Mouse (Mus musculus) embryonic facial prominence, embryonic 10.5 days (tissue): Measurements from ENCODE around the gene Manf. TPM values are rescaled to one million over a fixed set of nuclear protein-coding genes. Genes with fewer than 3 reads are reported as not detected.
A peak's percentile ranks its signal among the peaks of the same experiment; 100 is the strongest.

Source experiments
- DNase-seq: peaks from one replicate; pipeline ENCODE4 v3.0.0-alpha.2; 2017; ENCODE audit warnings: low spot score
- H3K27ac ChIP-seq: fragments of 300-500 bp; sonication (generic); replicated peaks from 2 replicates; pipeline ENCODE4 v1.5.1; 2016; ENCODE audit warnings: mild to moderate bottlenecking
- H3K27me3 ChIP-seq: fragments of 300-500 bp; sonication (generic); replicated peaks from 2 replicates; pipeline ENCODE4 v1.6.1; 2016; ENCODE audit warnings: low read depth, mild to moderate bottlenecking; ENCODE audit not compliant: poor library complexity, severe bottlenecking
- H3K36me3 ChIP-seq: fragments of 300-500 bp; sonication (generic); replicated peaks from 2 replicates; pipeline ENCODE4 v1.6.1; 2016; ENCODE audit warnings: mild to moderate bottlenecking, moderate library complexity
- H3K4me1 ChIP-seq: fragments of 300-500 bp; sonication (generic); 2 replicates; pipeline ENCODE4 v1.6.1; 2016
- H3K4me3 ChIP-seq: fragments of 300-500 bp; sonication (generic); 2 replicates; pipeline ENCODE4 v1.5.1; 2016; ENCODE audit warnings: mild to moderate bottlenecking, moderate library complexity
- H3K9me3 ChIP-seq: fragments of 300-500 bp; sonication (generic); 2 replicates; pipeline ENCODE4 v1.6.1; 2016; ENCODE audit warnings: mild to moderate bottlenecking
- WGBS: fragments of 180-500 bp; shearing (Covaris S2); methylation state at CpG from one replicate; pipeline ENCODE4 v1.1.7; 2016; 5-methylcytosine and 5-hydroxymethylcytosine counted together
- polyA plus RNA-seq: library from polyadenylated mRNA; unstranded; fragments of >200 nt; fragmentation: Nextera tagmentation; extraction: Ambion mirVana; gene quantifications from 2 replicates; pipeline ENCODE4 v1.2.1, GENCODE M21; 2016

The Manf gene
- polyA plus RNA-seq = 254 and 277 TPM in 2 replicates

DNA sequence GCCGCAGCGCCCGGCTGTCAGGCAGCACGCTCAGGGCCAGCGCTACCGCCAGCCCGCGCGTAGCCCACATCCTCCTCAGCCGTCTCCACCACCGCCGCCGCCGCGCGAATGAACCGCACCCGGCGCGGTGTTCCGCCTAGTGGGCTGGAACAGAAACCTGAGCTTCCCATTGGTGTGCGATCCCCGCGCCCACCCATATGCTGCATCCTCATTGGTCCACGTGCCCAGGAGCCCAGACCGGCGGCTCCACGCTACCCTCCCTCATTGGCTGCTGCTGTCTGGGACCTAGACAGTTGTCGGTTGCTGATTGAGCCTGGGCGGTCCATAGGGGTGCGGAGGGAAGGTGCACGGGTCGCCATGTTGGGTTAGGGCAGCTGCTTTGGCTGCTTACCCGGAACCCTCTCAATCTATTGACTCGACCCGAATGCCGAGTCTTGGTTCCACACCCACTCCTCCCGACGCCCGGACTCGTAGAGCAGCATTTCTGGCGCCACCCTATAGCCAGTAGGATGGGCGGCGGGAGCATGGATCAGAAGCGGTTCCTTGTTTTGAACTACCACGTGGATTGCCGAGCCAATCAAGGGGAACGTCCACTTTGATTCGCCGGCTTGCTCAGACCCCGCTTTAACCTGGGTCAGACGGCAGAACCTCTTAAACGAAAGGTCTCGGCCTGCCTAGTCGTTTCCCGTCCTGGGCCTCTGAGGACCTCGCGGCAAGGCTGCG lies at the start of gene Manf:
Manf (minus strand) TSS at position 151 of the 723 bp plus-strand sequence.
- under 1% methylated on average over 59 of the region's 59 CpGs for WGBS
- H3K27ac ChIP-seq = peak within 1 kb of the TSS; percentile 94
- no peaks in the 10 kb centered on the region for H3K27me3 ChIP-seq
- no peaks in the 10 kb centered on the region for H3K9me3 ChIP-seq
- peaks cover 49% of the 10 kb centered on the region for H3K4me1 ChIP-seq
- peaks cover 36% of the 10 kb centered on the region for H3K36me3 ChIP-seq
- H3K4me3 ChIP-seq = peak within 1 kb of the TSS; percentile 83
- DNase-seq = peak; percentile 98

DNA sequence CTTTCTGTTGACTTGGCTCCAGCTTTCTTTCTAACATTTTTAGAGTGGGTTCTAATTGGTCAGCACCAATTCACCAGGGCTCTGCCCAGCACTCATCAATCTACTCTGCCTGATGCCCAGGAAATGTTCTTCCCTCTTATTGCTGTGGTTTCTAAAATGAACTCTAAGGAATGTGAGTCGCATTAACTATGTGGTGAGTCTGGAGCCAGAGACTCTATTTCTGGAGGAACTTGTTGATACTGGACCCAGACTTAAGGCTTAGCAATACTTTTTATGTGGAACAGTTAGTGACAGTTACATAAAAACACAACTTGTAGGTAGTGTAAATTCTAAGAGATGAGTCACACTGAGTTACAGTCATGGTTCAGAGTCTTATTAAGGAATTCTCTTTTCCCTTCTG lies 43.2 kb upstream of the Manf start:
- H3K27me3 ChIP-seq = no peaks in the 10 kb centered on the region
- no peak overlapping the region for H3K27ac ChIP-seq
- H3K4me1 ChIP-seq = no peaks in the 10 kb centered on the region
- 93% methylated on average over 1 of the region's 1 CpGs for WGBS
- no peaks in the 10 kb centered on the region for H3K9me3 ChIP-seq
- no peak overlapping the region for H3K4me3 ChIP-seq
- H3K36me3 ChIP-seq = no peaks in the 10 kb centered on the region
- no peak for DNase-seq

DNA sequence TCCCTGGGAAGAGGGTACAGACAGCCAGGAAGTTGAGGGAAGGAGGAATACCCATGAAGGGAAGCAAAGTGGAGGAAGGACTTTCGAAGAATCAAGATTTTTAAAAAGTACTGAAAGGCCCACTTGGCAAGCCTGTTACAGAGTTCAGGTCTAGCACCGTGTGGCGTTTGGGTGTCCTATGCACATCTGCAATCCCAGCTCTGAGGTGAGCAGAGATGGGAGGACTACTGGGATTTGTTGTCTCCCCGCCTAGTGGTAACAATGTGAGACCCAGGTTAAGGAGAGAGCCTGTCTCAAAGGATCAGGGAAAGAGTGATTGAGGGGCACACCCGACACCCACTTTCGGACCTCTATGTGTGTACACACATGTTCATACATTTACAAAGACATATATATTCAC lies 23.1 kb upstream of the Manf start:
- 90% methylated on average over 6 of the region's 6 CpGs for WGBS
- DNase-seq = no peak
- Histone ChIP-seq H3K36me3 (no peaks in the 10 kb centered on the region), H3K27me3 (no peaks in the 10 kb centered on the region), H3K4me1 (peaks cover 9% of the 10 kb centered on the region), H3K9me3 (no peaks in the 10 kb centered on the region), H3K27ac (no peak overlapping the region), H3K4me3 (no peak overlapping the region)

DNA sequence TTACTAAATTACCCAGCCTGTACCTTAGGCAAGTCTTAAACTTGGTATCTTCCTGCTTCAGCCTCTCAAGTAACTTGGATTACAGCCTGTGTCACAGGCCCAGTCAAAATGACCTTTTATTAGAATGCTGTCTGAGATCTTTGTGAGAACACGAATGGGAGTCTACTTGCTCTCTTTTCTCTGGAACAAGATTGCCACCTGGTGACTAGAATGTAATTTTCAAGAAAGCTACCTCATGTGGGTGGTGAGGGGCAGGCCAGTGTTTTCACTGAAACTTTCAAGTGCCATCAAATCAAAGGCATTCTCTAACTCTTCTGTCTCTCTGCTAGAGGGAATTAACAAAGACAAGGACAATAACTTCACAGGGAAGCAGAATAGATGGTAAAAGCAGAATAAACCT lies 22.0 kb upstream of the Manf start:
- H3K9me3 ChIP-seq = no peaks in the 10 kb centered on the region
- H3K36me3 ChIP-seq = no peaks in the 10 kb centered on the region
- H3K27me3 ChIP-seq = no peaks in the 10 kb centered on the region
- peaks cover 15% of the 10 kb centered on the region for H3K4me1 ChIP-seq
- no peak for DNase-seq
- no peak overlapping the region for H3K4me3 ChIP-seq
- 26% methylated on average over 1 of the region's 1 CpGs for WGBS
- no peak overlapping the region for H3K27ac ChIP-seq

DNA sequence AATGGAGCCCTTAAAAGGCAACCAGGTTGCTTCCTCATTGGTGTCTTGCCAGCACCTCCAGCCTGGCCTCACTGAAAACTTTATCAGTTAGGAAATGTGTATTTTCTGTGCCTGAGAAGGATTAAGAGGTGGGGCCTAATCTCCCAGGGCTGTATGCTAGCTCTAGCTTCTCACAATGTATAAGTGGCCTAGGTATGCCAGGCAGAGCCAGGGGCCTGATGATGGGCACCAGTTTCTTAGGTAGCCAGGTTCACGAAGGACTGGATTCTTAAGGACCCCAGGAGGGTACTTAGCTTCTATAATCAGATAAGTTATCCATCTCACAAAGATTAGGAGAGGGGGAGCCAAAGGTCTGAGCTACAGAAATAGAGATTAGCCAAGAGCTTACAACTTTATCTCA lies 19.8 kb upstream of the Manf start:
- H3K36me3 ChIP-seq = no peaks in the 10 kb centered on the region
- H3K4me3 ChIP-seq = no peak overlapping the region
- DNase-seq = no peak
- 0 out of 2 replicates have a peak overlapping the region, but pooled peaks have one; percentile 19 for H3K27ac ChIP-seq
- H3K4me1 ChIP-seq = peaks cover 18% of the 10 kb centered on the region
- WGBS = 84% methylated on average over 1 of the region's 1 CpGs
- no peaks in the 10 kb centered on the region for H3K27me3 ChIP-seq
- no peaks in the 10 kb centered on the region for H3K9me3 ChIP-seq

DNA sequence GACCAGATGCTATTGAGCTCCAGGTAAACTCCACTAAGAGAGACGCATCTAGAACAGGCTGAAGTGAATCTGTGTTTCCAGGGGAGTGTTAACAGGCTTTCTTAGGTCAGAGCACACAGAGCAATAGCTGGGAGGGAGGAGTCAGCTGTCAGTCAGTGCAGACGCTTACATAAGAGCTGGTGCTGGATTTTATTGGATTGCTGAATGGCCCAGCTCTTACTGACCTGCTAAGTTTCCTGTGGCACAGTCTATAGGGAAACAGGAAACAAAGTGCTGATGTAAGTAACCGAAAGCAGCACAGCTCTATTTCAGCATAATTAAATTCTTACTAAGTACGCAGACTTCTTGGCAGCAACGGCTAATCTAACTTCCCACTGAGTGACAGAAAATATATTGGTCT lies 16.9 kb upstream of the Manf start:
- H3K27ac ChIP-seq = no peak overlapping the region
- H3K4me3 ChIP-seq = no peak overlapping the region
- no peak for DNase-seq
- no peaks in the 10 kb centered on the region for H3K9me3 ChIP-seq
- H3K27me3 ChIP-seq = no peaks in the 10 kb centered on the region
- 55% methylated on average over 5 of the region's 5 CpGs for WGBS
- no peaks in the 10 kb centered on the region for H3K36me3 ChIP-seq
- H3K4me1 ChIP-seq = peaks cover 18% of the 10 kb centered on the region

DNA sequence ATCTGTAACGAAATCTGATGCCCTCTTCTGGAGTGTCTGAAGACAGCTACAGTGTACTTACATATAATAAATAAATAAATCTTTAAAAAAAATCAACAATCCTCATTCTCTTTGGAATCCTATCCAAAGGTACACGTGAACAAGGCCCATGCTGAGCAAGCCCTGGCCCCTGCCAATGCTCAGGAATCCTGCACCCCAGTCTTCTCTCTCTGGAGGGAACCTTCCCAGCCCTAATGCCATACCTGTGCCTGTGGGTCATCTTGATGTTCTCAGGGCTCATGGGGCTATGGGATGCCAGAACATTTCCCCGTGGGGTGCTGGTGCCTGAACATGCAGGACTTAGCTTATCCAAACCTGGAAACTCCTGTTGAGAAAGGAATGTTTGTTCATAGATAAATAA lies 16.4 kb upstream of the Manf start:
- no peak overlapping the region for H3K4me3 ChIP-seq
- H3K4me1 ChIP-seq = peaks cover 18% of the 10 kb centered on the region
- WGBS = 84% methylated on average over 3 of the region's 3 CpGs
- H3K36me3 ChIP-seq = no peaks in the 10 kb centered on the region
- H3K9me3 ChIP-seq = no peaks in the 10 kb centered on the region
- DNase-seq = no peak
- H3K27me3 ChIP-seq = no peaks in the 10 kb centered on the region
- H3K27ac ChIP-seq = no peak overlapping the region

DNA sequence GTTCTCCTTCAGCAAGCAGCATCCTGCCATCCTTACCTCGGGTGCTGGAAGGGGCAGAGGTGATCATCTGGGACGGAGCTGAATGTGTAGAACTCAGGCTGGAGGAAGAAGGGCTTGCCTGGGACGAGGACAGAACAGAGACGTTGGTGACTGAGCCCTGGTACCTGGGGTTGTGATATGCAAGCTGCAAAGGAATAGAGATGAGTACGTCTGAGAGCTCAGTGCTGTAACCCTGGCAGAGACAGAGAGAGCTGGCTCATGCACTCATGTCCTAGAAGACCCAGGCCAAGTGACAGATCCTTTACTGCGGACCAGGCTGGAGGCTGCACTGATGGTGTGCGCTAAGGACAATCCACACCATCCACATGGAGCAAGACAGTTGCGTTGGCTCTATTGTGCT lies 14.8 kb upstream of the Manf start:
- DNase-seq = no peak
- no peak overlapping the region for H3K27ac ChIP-seq
- H3K36me3 ChIP-seq = no peaks in the 10 kb centered on the region
- no peaks in the 10 kb centered on the region for H3K9me3 ChIP-seq
- H3K4me1 ChIP-seq = peaks cover 18% of the 10 kb centered on the region
- WGBS = 86% methylated on average over 8 of the region's 8 CpGs
- no peaks in the 10 kb centered on the region for H3K27me3 ChIP-seq
- no peak overlapping the region for H3K4me3 ChIP-seq

DNA sequence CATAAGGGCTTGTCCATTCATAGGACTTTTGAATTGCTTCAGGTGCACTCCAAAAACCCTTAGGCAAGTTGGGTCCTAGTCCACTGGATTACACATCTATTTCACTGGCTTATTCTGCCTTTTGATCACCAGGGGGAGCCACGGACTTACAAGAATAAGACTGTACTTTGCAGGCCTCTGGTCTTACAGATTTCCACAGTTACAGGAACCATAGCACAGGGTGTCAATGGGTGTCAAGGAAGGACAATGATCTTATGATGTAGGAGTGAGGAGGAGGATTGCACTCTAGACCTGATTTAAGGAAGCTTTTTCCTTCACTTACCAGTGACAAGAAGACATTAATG lies 12.0 kb upstream of the Manf start:
- WGBS = 9% methylated on average over 1 of the region's 1 CpGs
- Histone ChIP-seq H3K4me1 (peaks cover 3% of the 10 kb centered on the region; the same call in 1 of the 2 replicates), H3K4me3 (no peak overlapping the region), H3K9me3 (no peaks in the 10 kb centered on the region), H3K27me3 (no peaks in the 10 kb centered on the region), H3K27ac (no peak overlapping the region), H3K36me3 (no peaks in the 10 kb centered on the region)
- no peak for DNase-seq

DNA sequence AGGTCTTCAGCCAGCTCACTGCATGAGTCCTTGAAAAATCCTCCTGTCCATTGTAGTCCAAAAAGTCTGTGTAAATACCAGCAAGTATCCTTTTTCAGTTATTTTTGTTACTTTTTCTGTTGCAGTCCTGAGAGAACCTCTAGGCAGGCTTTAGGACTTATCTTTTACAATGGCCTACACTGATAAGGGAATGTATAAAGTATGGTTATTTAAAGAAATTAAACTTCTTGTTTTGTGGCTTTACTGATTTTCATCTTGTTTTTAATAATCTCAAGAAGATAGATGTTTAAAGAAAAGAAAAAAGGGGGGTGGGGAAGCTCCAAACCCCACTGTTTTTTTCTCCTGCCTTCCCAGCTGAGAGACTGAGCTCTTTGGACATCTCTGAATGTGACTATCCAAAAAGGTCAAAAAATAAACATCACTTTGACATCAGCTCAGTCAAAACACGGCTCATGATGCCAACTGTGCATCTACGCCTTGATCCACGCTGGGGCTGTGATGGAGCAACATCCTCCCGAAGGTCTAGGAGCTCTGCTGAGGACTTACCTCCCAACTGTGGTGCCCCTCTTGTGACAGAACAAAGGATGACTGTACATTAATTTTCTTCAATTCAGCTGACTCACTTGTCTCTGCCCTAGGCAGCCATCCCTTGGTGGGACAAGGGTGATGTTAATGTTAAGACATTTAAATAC lies 11.5 kb upstream of the Manf start:
- 78% methylated on average over 4 of the region's 4 CpGs for WGBS
- no peak overlapping the region for H3K4me3 ChIP-seq
- H3K36me3 ChIP-seq = no peaks in the 10 kb centered on the region
- no peaks in the 10 kb centered on the region for H3K27me3 ChIP-seq
- DNase-seq = no peak
- H3K9me3 ChIP-seq = no peaks in the 10 kb centered on the region
- H3K4me1 ChIP-seq = no peaks in the 10 kb centered on the region
- H3K27ac ChIP-seq = no peak overlapping the region

DNA sequence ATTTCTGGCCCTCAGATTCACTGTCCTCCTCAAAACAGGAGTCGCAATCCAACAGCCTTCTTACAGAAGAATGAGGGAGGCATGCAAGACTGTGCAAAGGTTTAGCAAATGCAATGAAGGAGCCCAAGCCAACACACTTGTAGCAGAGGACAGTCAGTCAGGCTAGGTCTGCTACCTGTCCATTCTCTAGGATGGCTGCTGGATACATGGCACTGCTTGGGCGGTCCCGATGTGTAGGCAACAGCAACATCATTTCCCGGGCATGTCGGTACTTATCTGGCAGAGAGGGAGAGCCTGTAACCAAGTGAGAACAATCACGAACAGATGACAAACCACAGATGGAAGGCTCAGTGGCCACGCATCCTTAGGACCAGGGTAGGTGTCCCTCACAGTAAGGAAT lies 9.8 kb upstream of the Manf start:
- no peaks in the 10 kb centered on the region for H3K4me1 ChIP-seq
- no peak for DNase-seq
- no peaks in the 10 kb centered on the region for H3K36me3 ChIP-seq
- H3K4me3 ChIP-seq = no peak overlapping the region
- H3K27me3 ChIP-seq = no peaks in the 10 kb centered on the region
- H3K27ac ChIP-seq = no peak overlapping the region
- H3K9me3 ChIP-seq = no peaks in the 10 kb centered on the region
- WGBS = 93% methylated on average over 7 of the region's 7 CpGs

DNA sequence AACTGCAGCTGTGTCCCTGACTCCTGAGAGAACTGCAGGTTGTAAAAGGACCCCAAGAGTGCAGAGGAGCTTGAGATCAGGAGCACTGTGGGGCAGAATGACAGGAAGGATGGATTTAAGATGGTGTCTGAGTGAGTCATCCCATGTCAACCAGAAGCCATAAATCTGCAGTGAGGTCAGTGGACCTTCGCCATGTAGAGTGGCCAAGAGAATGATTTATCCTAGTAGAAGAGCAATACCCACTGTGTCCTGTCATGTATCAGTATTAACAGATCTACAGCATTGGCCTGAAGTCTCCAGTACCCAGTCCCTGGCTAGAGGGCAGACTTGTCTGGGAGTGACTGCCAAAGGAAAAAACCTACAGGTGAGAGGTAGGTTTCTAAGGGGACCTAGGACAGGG lies 7.1 kb upstream of the Manf start:
- DNase-seq = no peak
- no peak overlapping the region for H3K4me3 ChIP-seq
- H3K36me3 ChIP-seq = no peaks in the 10 kb centered on the region
- no peak overlapping the region for H3K27ac ChIP-seq
- H3K27me3 ChIP-seq = no peaks in the 10 kb centered on the region
- no peaks in the 10 kb centered on the region for H3K9me3 ChIP-seq
- H3K4me1 ChIP-seq = no peaks in the 10 kb centered on the region
- 86% methylated on average over 1 of the region's 1 CpGs for WGBS

DNA sequence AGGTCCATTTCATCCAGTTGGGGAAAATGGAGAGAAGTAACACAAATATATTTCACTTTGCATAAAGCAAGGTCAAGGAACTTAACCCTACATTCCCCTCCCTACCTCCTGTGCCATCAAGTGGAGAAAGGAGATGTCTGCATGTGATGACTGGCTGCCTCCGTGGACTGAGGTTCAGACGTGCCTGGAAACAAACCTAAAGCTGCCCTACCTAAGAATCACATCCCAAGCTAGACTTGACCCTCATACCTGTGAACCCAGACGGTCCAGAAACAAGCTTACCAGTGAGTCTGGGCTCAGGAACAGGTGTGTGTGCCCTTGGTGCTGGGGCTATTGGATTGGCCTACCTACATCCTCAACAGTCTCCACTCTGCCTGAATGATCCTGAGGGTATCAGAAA lies 1.5 kb upstream of the Manf start:
- 59% methylated on average over 3 of the region's 3 CpGs for WGBS
- Histone ChIP-seq H3K4me1 (peaks cover 37% of the 10 kb centered on the region), H3K36me3 (peaks cover 25% of the 10 kb centered on the region), H3K27ac (no peak overlapping the region), H3K4me3 (peak overlapping the region; percentile 83), H3K27me3 (no peaks in the 10 kb centered on the region), H3K9me3 (no peaks in the 10 kb centered on the region)
- no peak for DNase-seq
